Comparison of ENCODE assay signal across 8 mouse cellular contexts in genomic region chr3:122617613-122618340, GRCm38 (mm10). TPM values are rescaled to one million over a fixed set of nuclear protein-coding genes. Genes with fewer than 3 reads are reported as not detected.
DNase-seq lines count a peak whose midpoint lies in the region; ATAC-seq and TF ChIP-seq lines count a peak whose summit lies in the region.

No protein-coding gene starts in this region.

- H3K36me3 ChIP-seq in embryonic facial prominence, embryonic 12.5 days: no peaks in the 10 kb centered on the region
- H3K36me3 ChIP-seq in intestine, postnatal 0 days (ENCODE audit: control insufficient read depth, insufficient read depth): no peaks in the 10 kb centered on the region
- H3K36me3 ChIP-seq in neural tube, embryonic 15.5 days: no peaks in the 10 kb centered on the region

- no peak for DNase-seq in left cerebral cortex, adult 2 months (ENCODE audit: extremely low spot score in 1 of 2, low spot score in 2 of 2)
- no peak for DNase-seq in left cerebral cortex, adult 11 months (ENCODE audit: low spot score)
- DNase-seq in urinary bladder, postnatal 36 days (ENCODE audit: low spot score in 2 of 2): no peak
- no peak for DNase-seq in testis, postnatal 14 days (ENCODE audit: low spot score)
- no peak for DNase-seq in gastrocnemius, postnatal 10 days

- H3K4me1 ChIP-seq in embryonic facial prominence, embryonic 12.5 days: peaks cover 29% of the 10 kb centered on the region
- H3K4me1 ChIP-seq in intestine, postnatal 0 days (replicated peaks; ENCODE audit: control insufficient read depth, insufficient read depth, low read length): no peaks in the 10 kb centered on the region; the same call in 1 of the 2 replicates
- H3K4me1 ChIP-seq in neural tube, embryonic 15.5 days: peaks cover 43% of the 10 kb centered on the region

- H3K9ac ChIP-seq in embryonic facial prominence, embryonic 12.5 days: peak overlapping the region; percentile 98
- peak overlapping the region; percentile 98 for H3K9ac ChIP-seq in intestine, postnatal 0 days (ENCODE audit: low read depth, low read length)
- peak overlapping the region; percentile 100 for H3K9ac ChIP-seq in neural tube, embryonic 15.5 days (replicated peaks)

- ATAC-seq in embryonic facial prominence, embryonic 12.5 days (ENCODE audit: insufficient number of reproducible peaks, insufficient read depth, low FRiP score, low TSS enrichment): no peak
- no peak for ATAC-seq in intestine, postnatal 0 days
- no peak for ATAC-seq in neural tube, embryonic 15.5 days (ENCODE audit: low FRiP score)

- no peaks in the 10 kb centered on the region for H3K27me3 ChIP-seq in embryonic facial prominence, embryonic 12.5 days
- H3K27me3 ChIP-seq in intestine, postnatal 0 days (replicated peaks; ENCODE audit: control insufficient read depth, insufficient read depth, low read length): no peaks in the 10 kb centered on the region
- no peaks in the 10 kb centered on the region for H3K27me3 ChIP-seq in neural tube, embryonic 15.5 days (replicated peaks)

- intact Hi-C loops in left cerebral cortex, adult 2 months (cut with DNase I): loop anchor here (2.0 to 5.0 kb wide), 3 partner anchors 50 to 139 kb away; no protein-coding TSS in a partner anchor

- H3K4me3 ChIP-seq in left cerebral cortex, adult 2 months: peak overlapping the region; percentile 87
- peak overlapping the region; percentile 85 for H3K4me3 ChIP-seq in embryonic facial prominence, embryonic 12.5 days
- peak overlapping the region; percentile 87 for H3K4me3 ChIP-seq in intestine, postnatal 0 days (ENCODE audit: low read depth, low read length)
- H3K4me3 ChIP-seq in neural tube, embryonic 15.5 days (replicated peaks): peak overlapping the region; percentile 96

- 0 out of 2 replicates have a peak overlapping the region, but pooled peaks have one; percentile 34 for H3K27ac ChIP-seq in left cerebral cortex, adult 2 months
- H3K27ac ChIP-seq in embryonic facial prominence, embryonic 12.5 days: 0 out of 2 replicates have a peak overlapping the region, but pooled peaks have one; percentile 98
- 0 out of 2 replicates have a peak overlapping the region, but pooled peaks have one; percentile 11 for H3K27ac ChIP-seq in intestine, postnatal 0 days (ENCODE audit: low read depth, low read length)
- peak overlapping the region; percentile 99 for H3K27ac ChIP-seq in neural tube, embryonic 15.5 days (replicated peaks)

- H3K9me3 ChIP-seq in embryonic facial prominence, embryonic 12.5 days: no peaks in the 10 kb centered on the region
- no peaks in the 10 kb centered on the region for H3K9me3 ChIP-seq in intestine, postnatal 0 days (ENCODE audit: control insufficient read depth)
- H3K9me3 ChIP-seq in neural tube, embryonic 15.5 days (replicated peaks): no peaks in the 10 kb centered on the region

- peak overlapping the region; percentile 85 for H3K4me2 ChIP-seq in embryonic facial prominence, embryonic 12.5 days (replicated peaks)
- peak overlapping the region; percentile 85 for H3K4me2 ChIP-seq in intestine, postnatal 0 days (replicated peaks; ENCODE audit: low read depth)
- H3K4me2 ChIP-seq in neural tube, embryonic 15.5 days: peak overlapping the region; percentile 88

- peak; percentile 39 for TF ChIP-seq CTCF in left cerebral cortex, adult 2 months (IDR thresholded peaks at IDR 0.05)
- peak; percentile 48 for TF ChIP-seq CTCF in intestine, postnatal 0 days (IDR thresholded peaks at IDR 0.05; ENCODE audit: low read depth)

- 50% methylated on average over 9 of the region's 9 CpGs for WGBS in embryonic facial prominence, embryonic 12.5 days
- WGBS in intestine, postnatal 0 days: 31% methylated on average over 9 of the region's 9 CpGs
- 36% methylated on average over 9 of the region's 9 CpGs for WGBS in neural tube, embryonic 15.5 days

RNA-seq across cellular contexts. Expression of gene Fnbp1l, which starts 1.7 kb away (rescaled TPM):
- 100 to 1,000 TPM; 108 TPM for total RNA-seq in left cerebral cortex, adult 2 months (2021)
- 76.5 and 80.1 TPM in 2 replicates for polyA plus RNA-seq in embryonic facial prominence, embryonic 12.5 days (2016; fragmentation: Nextera tagmentation; extraction: Ambion mirVana)
- 19.8 and 20.0 TPM in 2 replicates for polyA plus RNA-seq in intestine, postnatal 0 days (2015; fragmentation: Nextera tagmentation; extraction: Ambion mirVana)
- 135 and 147 TPM in 2 replicates for polyA plus RNA-seq in neural tube, embryonic 15.5 days (2015; fragmentation: Nextera tagmentation; extraction: Ambion mirVana)
- 10 to 100 TPM; 16.0 to 17.5 TPM for total RNA-seq in gastrocnemius, postnatal 10 days (2021)

Comparison
In these comparisons a context has a peak if more than half of its experiments do, and no peak if none do; other contexts are left out.
1. H3K27ac ChIP-seq: peak in every context shown above with its lines; median percentile 99 in neural tube, embryonic 15.5 days; 98 in embryonic facial prominence, embryonic 12.5 days; 34 in left cerebral cortex, adult 2 months; 11 in intestine, postnatal 0 days.